Mouse (Mus musculus): Measurements from ENCODE around the gene Poc1a. TPM values are rescaled to one million over a fixed set of nuclear protein-coding genes. Genes with fewer than 3 reads are reported as not detected.

The Poc1a gene
- polyA plus RNA-seq, 1 experiment from 2014 or later: 22.2 TPM

Other genes starting within 250 kb of the Poc1a start
- gene Col6a4, start 184.3 kb upstream of the Poc1a start, polyA plus RNA-seq (2015; fragmentation: Nextera tagmentation; extraction: Ambion mirVana): 46.3 and 53.3 TPM in 2 replicates
- 3.1 and 3.5 TPM in 2 replicates for gene Glyctk, start 122.9 kb upstream of the Poc1a start, polyA plus RNA-seq (2015; fragmentation: Nextera tagmentation; extraction: Ambion mirVana)
- 16.1 TPM in 2 replicates for gene Wdr82, start 110.1 kb upstream of the Poc1a start, polyA plus RNA-seq (2015; fragmentation: Nextera tagmentation; extraction: Ambion mirVana)
- gene Ppm1m, start 81.3 kb upstream of the Poc1a start, polyA plus RNA-seq (2015; fragmentation: Nextera tagmentation; extraction: Ambion mirVana): 35.1 and 36.0 TPM in 2 replicates
- 54.9 and 57.8 TPM in 2 replicates for gene Twf2, start 78.0 kb upstream of the Poc1a start, polyA plus RNA-seq (2015; fragmentation: Nextera tagmentation; extraction: Ambion mirVana)
- 0.09 TPM in 2 replicates for gene Tlr9, start 58.5 kb upstream of the Poc1a start, polyA plus RNA-seq (2015; fragmentation: Nextera tagmentation; extraction: Ambion mirVana)
- gene Alas1, start 32.4 kb upstream of the Poc1a start, polyA plus RNA-seq (2015; fragmentation: Nextera tagmentation; extraction: Ambion mirVana): 131 and 135 TPM in 2 replicates
- 14.2 and 14.5 TPM in 2 replicates for gene Dusp7, start 87.6 kb downstream of the Poc1a start, polyA plus RNA-seq (2015; fragmentation: Nextera tagmentation; extraction: Ambion mirVana)
- 747 and 881 TPM in 2 replicates for gene Rpl29, start 148.4 kb downstream of the Poc1a start, polyA plus RNA-seq (2015; fragmentation: Nextera tagmentation; extraction: Ambion mirVana)
- 43.4 and 44.3 TPM in 2 replicates for gene Acy1, start 157.3 kb downstream of the Poc1a start, polyA plus RNA-seq (2015; fragmentation: Nextera tagmentation; extraction: Ambion mirVana)
- gene Abhd14b, start 166.4 kb downstream of the Poc1a start, polyA plus RNA-seq (2015; fragmentation: Nextera tagmentation; extraction: Ambion mirVana): 28.3 and 35.8 TPM in 2 replicates
- 49.5 and 50.4 TPM in 2 replicates for gene Abhd14a, start 166.6 kb downstream of the Poc1a start, polyA plus RNA-seq (2015; fragmentation: Nextera tagmentation; extraction: Ambion mirVana)
- gene Pcbp4, start 172.2 kb downstream of the Poc1a start, polyA plus RNA-seq (2015; fragmentation: Nextera tagmentation; extraction: Ambion mirVana): 39.4 and 42.5 TPM in 2 replicates
- gene Gpr62, start 184.9 kb downstream of the Poc1a start, polyA plus RNA-seq (2015; fragmentation: Nextera tagmentation; extraction: Ambion mirVana): 0.19 and 0.26 TPM in 2 replicates
- 40.8 and 42.6 TPM in 2 replicates for gene Rrp9, start 194.9 kb downstream of the Poc1a start, polyA plus RNA-seq (2015; fragmentation: Nextera tagmentation; extraction: Ambion mirVana)
- gene Parp3, start 195.9 kb downstream of the Poc1a start, polyA plus RNA-seq (2015; fragmentation: Nextera tagmentation; extraction: Ambion mirVana): 6.2 and 6.7 TPM in 2 replicates
- gene Iqcf1, start 218.9 kb downstream of the Poc1a start, polyA plus RNA-seq (2015; fragmentation: Nextera tagmentation; extraction: Ambion mirVana): not detected in 2 replicates
- not detected in 2 replicates for gene Iqcf5, start 233.5 kb downstream of the Poc1a start, polyA plus RNA-seq (2015; fragmentation: Nextera tagmentation; extraction: Ambion mirVana)